Mouse (Mus musculus) embryonic stem cell, embryonic (primary cell): ENCODE results near the gene Dnajc6.

Source experiments
- CTCF ChIA-PET, 4 experiments: fragments of 300-600 bp in 2 of 4; fragments of 350-600 bp in 2 of 4; sonication (Branson Sonifier 250); formaldehyde crosslinking; loops; one replicate each; lab custom pipeline; 2022; ENCODE audit warnings: inconsistent platforms in 2 of 4; lab: Charles Lee
- POLR2A ChIA-PET, 4 experiments: fragments of 300-600 bp in 2 of 4; fragments of 350-600 bp in 2 of 4; sonication (Branson Sonifier 250); formaldehyde crosslinking; loops; one replicate each; lab custom pipeline; 2022; ENCODE audit warnings: antibody characterized with exemption in 4 of 4, inconsistent platforms in 1 of 4; lab: Charles Lee

Dnajc6 gene

DNA sequence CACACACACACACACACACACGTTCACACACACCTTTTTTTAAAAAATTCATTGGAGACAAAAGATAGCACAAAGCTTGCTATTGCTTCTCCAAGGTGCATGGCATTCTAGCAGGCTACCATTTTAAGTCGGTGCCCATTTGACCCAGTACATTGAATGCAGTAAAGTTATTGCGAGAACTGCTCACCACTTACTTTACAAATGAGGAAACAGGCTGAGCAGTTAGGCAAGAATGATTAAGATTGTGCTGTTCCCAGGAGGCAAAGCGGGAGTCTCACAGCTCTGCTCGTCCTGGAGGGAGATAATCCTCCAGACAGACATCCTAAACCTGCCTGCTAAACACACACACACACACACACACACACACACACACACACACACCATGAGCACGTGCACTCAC lies 4.7 kb upstream of the Dnajc6 start:
- POLR2A ChIA-PET = interaction anchor here in 2 of 4 experiments (0.6 to 1.1 kb wide), 4 partner anchors 12 to 100 kb away, joined by 3 to 4 read pairs (median 3); no protein-coding TSS in a partner anchor

DNA sequence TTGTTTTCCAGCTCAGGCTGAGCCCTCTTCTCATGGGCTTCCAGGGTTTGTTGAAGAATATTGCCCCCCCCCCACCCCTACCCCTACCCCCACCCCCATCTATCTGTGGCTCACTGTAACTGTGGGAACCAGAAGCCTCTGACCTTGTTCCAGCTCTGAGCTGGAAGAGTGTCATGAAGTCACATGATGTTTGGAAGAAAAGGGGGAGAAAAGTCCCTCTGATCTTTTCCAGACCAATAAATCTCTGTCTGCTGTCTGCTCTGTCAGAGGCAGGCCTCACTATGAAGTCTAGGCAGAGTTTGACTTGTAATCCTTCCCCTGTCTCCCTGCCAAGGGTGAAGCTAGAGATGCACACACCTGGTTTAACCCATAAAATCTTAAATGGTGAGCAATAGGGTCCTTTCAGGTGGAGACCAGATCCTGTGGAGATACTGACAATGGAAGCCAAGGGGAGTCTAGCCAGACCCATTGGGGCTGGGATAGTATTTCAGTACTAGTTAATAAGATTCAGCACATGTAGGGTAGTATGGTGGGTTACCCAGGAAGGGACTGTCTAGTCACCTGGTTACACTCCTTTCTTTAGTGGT lies 2.7 kb upstream of the Dnajc6 start:
- ChIA-PET CTCF (interaction anchor here in 2 of 4 experiments (0.6 kb wide), 2 partner anchors 123 to 1007 kb away, joined by 3 to 4 read pairs; no protein-coding TSS in a partner anchor), POLR2A (interaction anchor here in 3 of 4 experiments (0.6 to 7.5 kb wide), 15 partner anchors 12 to 167 kb away, joined by 3 to 55 read pairs (median 4); no protein-coding TSS in a partner anchor)

More for the DNA sequence above, 4.7 kb upstream of the Dnajc6 start:
- CTCF ChIA-PET = interaction anchor here in 3 of 4 experiments (0.6 kb wide), 5 partner anchors 59 to 178 kb away, joined by 3 to 4 read pairs (median 3); no protein-coding TSS in a partner anchor

DNA sequence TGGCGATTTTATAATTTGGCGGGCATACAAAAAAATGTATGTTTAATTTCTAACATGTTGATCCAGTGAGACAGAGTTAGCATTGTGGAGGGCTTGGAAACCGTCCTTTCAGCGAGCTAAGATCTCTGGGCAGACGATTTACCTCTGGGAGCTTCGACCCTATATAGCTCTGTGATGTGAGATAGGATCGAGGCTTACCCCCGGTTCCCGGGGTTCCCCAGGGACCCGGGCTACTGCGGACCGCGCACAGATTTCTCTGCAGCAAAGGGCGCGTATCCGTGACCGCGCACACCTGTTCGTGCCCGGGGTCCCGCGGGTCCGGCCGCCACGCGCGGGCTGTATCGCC lies 287 bp upstream of the Dnajc6 start:
- ChIA-PET POLR2A (interaction anchor here (0.5 to 7.5 kb wide), 14 partner anchors 9 to 1381 kb away, joined by 3 to 55 read pairs (median 4); partner anchors contain the start of gene Leprot (in 3 of the 4)), CTCF (interaction anchor here in 2 of 4 experiments (0.5 to 0.6 kb wide), 2 partner anchors 161 kb away, joined by 3 to 7 read pairs; no protein-coding TSS in a partner anchor)

DNA sequence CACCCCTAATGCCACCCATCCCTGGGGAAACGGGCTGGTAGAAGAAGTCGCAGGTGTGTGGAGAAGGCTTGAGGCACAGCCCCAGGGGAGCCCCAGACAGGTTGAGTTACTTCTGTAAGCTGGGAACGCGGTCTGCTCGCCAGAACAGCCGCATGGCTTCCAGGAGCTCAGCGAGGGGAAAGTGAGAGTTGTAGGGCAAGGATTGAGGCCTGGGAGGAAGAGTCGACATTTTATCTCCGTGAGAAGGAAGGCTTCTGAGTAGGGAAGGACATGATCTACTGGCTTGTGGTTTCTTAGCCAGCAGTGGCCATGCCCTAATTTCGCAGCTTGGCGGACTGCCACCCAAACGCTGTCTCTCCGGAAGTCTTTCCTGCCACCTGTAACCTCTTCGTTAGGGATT lies 888 bp downstream of the Dnajc6 start:
- ChIA-PET POLR2A (interaction anchor here in 3 of 4 experiments (0.5 to 7.5 kb wide), 16 partner anchors 10 to 327 kb away, joined by 3 to 55 read pairs (median 4); partner anchors contain the start of genes Jak1 (in 1 of the 3) and Leprot (in 1 of the 3)), CTCF (interaction anchor here in 3 of 4 experiments (0.6 to 1.2 kb wide), 4 partner anchors 23 to 197 kb away, joined by 3 to 6 read pairs (median 3); no protein-coding TSS in a partner anchor)

GRCm38 (mm10) chr4:101504470-101505007 lies 8.1 kb downstream of the Dnajc6 start:
- POLR2A ChIA-PET = no interaction called here
- CTCF ChIA-PET = no interaction called here

GRCm38 (mm10) chr4:101505966-101506365 lies 9.5 kb downstream of the Dnajc6 start:
- ChIA-PET POLR2A (interaction anchor here in 1 of 4 experiments (0.8 to 5.2 kb wide), 4 partner anchors 10 to 163 kb away, joined by 3 to 55 read pairs (median 6); partner anchors contain the start of gene Dnajc6), CTCF (interaction anchor here in 1 of 4 experiments (0.7 kb wide), 1 partner anchor 9 kb away, joined by 4 read pairs; the partner anchor contains the start of gene Dnajc6)

DNA sequence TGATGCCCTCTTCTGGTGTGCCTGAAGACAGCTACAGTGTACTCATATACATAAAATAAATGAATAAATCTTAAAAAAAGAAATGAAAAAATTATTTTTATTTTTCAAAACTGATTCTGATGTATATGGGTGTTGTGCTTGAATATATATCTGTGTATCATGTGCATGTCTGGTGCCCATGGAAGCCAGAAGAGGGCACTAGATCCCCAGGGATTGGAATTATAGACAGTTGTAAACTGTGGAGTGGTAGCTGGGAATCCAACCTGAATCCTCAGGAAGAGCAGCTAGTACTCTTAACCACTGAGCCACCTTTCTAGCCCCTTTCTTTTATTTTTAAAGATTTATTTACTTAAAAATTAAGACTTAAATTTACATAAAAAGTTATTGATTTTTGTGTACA lies 9.9 kb downstream of the Dnajc6 start:
- CTCF ChIA-PET = interaction anchor here in 2 of 4 experiments (0.5 to 0.7 kb wide), 4 partner anchors 10 to 1309 kb away, joined by 3 to 4 read pairs (median 3); partner anchors contain the start of gene Dnajc6 (in 1 of the 2)
- POLR2A ChIA-PET = interaction anchor here in 2 of 4 experiments (0.8 to 5.2 kb wide), 5 partner anchors 9 to 162 kb away, joined by 3 to 55 read pairs (median 6); partner anchors contain the start of genes Dnajc6 (in 1 of the 2) and Leprot (in 1 of the 2)

DNA sequence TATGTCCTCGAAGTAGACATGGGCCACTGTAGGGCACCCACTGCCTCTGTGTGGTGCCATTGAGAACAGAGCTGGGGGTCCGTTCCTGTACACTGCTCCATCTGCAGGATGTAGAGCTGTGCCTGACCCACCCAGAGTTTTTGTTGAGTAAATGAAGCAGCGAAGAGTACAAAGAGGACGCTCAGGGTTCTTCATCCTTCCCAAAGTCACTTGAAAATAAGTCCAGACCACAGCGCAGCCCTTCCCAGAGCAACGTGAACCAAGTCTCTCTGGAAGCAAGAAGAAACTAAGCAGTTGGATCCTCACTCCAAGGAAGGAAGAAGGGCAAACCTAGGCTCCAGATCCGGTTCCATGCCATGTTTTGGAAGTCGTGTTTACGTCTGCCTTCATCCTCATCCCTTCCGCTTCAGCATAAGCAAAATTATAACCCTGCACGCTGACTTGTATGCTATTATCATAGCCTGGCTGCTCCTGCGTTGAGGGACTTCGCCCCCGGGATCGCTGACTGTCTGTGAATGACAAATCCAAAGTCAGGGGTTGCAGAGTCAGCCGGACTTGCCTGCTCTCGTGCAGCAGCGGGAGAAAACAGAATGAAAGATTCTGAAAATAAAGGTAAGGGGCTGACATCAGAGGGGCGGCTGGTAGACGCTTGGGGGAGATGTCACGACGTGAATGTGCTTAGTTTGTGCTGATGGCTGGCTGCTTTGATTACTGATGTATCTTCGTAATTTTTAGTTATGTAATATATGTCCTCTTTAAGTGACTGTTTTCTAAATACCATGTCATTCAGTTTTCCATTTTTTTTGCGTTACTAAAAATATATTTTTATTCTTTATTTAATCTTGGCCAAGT lies 11.3 kb downstream of the Dnajc6 start:
- POLR2A ChIA-PET = interaction anchor here (0.5 to 5.2 kb wide), 14 partner anchors 8 to 384 kb away, joined by 3 to 55 read pairs (median 4); partner anchors contain the start of genes Dnajc6 (in 3 of the 4), Ak4 (in 1 of the 4), Jak1 (in 1 of the 4) and Leprot (in 1 of the 4)
- CTCF ChIA-PET = interaction anchor here in 2 of 4 experiments (0.5 to 0.6 kb wide), 2 partner anchors 116 to 150 kb away, joined by 4 to 5 read pairs; no protein-coding TSS in a partner anchor

DNA sequence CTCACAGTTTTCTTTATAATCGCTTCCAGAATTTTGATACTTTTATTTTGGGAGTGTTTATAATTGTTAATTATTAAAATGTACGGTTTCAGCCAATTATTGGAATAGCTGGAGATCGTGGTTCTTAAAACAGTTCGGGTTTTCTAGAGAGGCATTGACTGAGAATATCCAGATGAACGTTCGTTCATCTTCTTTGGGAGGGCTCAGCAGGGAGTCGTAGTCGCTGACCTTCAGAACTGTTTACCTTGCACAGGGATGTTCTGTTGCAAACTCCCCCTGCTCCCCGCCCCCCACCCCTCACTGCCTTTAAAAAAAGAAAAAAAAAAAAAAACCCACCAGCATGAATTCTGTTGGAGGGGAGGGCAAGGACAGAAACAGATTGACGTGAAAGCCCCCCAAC lies 12.0 kb downstream of the Dnajc6 start:
- CTCF ChIA-PET = interaction anchor here in 1 of 4 experiments (1.0 kb wide), 1 partner anchor 141 kb away, joined by 3 read pairs; no protein-coding TSS in a partner anchor
- POLR2A ChIA-PET = interaction anchor here (0.6 to 5.2 kb wide), 14 partner anchors 11 to 365 kb away, joined by 3 to 55 read pairs (median 4); partner anchors contain the start of genes Leprot (in 2 of the 4), Dnajc6 (in 1 of the 4) and Jak1 (in 1 of the 4)

GRCm38 (mm10) chr4:101508851-101509577 lies 12.6 kb downstream of the Dnajc6 start:
- ChIA-PET POLR2A (interaction anchor here (0.5 to 5.2 kb wide), 17 partner anchors 8 to 366 kb away, joined by 3 to 55 read pairs (median 4); partner anchors contain the start of genes Leprot (in 3 of the 4), Dnajc6 (in 1 of the 4) and Jak1 (in 1 of the 4)), CTCF (interaction anchor here in 1 of 4 experiments (1.0 kb wide), 1 partner anchor 142 kb away, joined by 3 read pairs; no protein-coding TSS in a partner anchor)

GRCm38 (mm10) chr4:101510111-101510903 lies 13.9 kb downstream of the Dnajc6 start:
- CTCF ChIA-PET = interaction anchor here in 1 of 4 experiments (0.7 kb wide), 1 partner anchor 770 kb away, joined by 3 read pairs; no protein-coding TSS in a partner anchor
- POLR2A ChIA-PET = interaction anchor here in 3 of 4 experiments (0.9 to 5.2 kb wide), 7 partner anchors 9 to 153 kb away, joined by 3 to 55 read pairs (median 4); partner anchors contain the start of genes Dnajc6 (in 1 of the 3) and Leprot (in 1 of the 3)

- ChIA-PET POLR2A (interaction anchor here in 2 of 4 experiments (0.9 to 5.2 kb wide), 4 partner anchors 9 to 154 kb away, joined by 3 to 55 read pairs (median 6); partner anchors contain the start of gene Dnajc6 (in 1 of the 2)), CTCF (no interaction called here)
Observed at GRCm38 (mm10) chr4:101510904-101511210, 14.4 kb downstream of the Dnajc6 start.

DNA sequence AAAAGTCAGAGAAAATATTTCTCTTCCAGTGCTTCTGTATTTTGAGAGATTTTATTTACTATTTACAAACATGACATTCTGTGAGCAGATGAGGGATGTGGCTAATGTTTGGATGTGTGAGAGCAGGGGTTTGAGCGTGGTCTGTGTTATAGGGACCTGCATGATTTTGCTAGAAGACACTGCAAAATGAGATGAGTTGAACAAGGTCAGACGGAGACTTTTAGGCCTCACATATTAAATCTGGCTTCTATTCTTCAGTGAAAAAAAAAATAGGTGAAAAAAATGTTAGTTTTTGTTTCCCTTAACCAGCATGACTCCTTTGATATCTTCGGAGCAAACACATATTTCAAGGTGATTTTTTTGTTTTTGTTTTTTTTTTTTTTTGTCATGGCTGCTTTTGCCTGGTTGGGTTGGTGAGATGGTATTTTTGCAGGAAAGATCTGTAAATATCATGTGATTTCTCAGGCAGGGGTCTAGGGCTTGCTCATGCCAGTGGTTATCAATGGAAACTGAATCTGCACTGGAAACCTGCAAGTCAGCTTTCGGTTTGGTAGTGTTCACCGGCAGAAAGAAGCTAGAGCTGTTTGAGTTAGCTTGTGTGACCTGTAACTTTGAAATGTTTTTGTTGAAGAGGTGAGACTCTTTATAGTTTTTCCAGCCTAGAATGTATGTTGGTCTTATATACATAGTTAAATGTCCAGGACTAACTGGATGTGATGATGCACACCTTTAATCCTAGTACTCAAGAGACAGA lies 15.5 kb downstream of the Dnajc6 start:
- ChIA-PET CTCF (no interaction called here), POLR2A (interaction anchor here in 1 of 4 experiments (1.3 to 1.9 kb wide), 2 partner anchors 15 to 135 kb away, joined by 3 to 4 read pairs; partner anchors contain the start of genes Dnajc6 and Leprot)

DNA sequence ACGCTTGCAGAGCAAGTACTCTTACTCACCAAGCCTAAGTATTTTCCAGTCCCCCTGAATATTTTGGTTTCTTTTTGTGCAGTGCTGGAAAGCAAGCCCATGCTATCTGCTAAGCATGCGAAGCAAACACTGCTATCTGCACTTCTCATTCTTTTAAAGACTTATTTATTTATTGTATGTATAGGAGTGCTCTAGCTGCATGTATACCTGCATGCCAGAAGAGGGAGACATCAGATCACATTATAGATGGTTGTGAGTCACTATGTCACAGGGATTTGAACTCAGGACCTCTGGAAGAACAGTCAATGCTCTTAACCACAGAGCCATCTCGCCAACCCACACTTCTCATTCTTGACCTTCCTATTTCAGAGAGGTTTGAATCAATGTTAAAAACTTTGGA lies 16.8 kb downstream of the Dnajc6 start:
- POLR2A ChIA-PET = interaction anchor here in 3 of 4 experiments (0.7 to 1.9 kb wide), 5 partner anchors 16 to 663 kb away, joined by 3 to 5 read pairs (median 3); partner anchors contain the start of gene Leprot (in 1 of the 3)
- CTCF ChIA-PET = interaction anchor here in 3 of 4 experiments (0.7 to 0.9 kb wide), 4 partner anchors 9 to 164 kb away, joined by 3 to 6 read pairs (median 4); no protein-coding TSS in a partner anchor

GRCm38 (mm10) chr4:101515853-101516252 lies 19.4 kb downstream of the Dnajc6 start:
- POLR2A ChIA-PET = interaction anchor here in 3 of 4 experiments (0.6 to 1.1 kb wide), 8 partner anchors 9 to 967 kb away, joined by 3 to 7 read pairs (median 4); partner anchors contain the start of gene Leprot (in 1 of the 3)
- CTCF ChIA-PET = interaction anchor here in 1 of 4 experiments (1.0 kb wide), 1 partner anchor 15 kb away, joined by 6 read pairs; no protein-coding TSS in a partner anchor
